ENCODE assay signal across 8 mouse cellular contexts in the genomic region with DNA sequence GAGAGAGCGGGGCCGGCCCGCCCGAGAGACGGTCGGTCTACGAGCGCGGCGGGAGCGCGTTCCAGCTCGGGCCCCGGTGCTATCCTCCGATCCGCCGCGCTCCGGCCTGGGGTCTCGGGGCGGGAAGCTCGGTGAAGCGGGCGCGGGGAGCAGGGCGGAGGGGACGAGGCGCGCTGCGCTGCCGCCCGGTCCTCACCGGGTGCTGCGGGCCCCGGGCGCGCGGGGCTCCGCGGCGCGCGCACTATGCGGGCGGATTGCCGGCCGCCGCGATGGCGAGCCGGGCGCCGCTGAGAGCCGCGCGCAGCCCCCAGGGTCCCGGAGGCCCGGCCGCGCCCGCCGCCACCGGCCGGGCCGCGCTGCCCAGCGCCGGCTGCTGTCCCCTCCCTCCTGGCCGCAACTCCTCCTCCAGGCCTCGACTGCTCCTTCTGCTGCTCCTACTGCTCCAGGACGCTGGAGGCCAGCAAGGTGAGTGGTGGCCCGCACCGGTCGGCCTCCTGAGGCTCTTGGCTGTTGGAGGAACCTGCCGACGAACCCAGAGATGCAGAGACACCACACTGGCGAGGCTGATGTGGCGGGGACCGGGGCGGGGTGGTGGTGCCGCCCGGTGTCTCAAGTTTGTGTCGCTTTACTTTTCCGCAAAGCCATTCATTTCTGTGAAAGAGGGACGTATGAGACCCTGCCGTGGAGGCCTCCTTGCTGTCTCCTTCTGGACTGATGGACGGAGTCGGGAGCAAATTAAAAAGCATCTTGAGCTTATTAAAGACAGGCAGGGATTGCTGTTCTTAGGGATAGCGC. TPM values are rescaled to one million over a fixed set of nuclear protein-coding genes. Genes with fewer than 3 reads are reported as not detected.
DNase-seq lines count a peak whose midpoint lies in the region; ATAC-seq and TF ChIP-seq lines count a peak whose summit lies in the region.

No protein-coding gene starts in this region.

- under 1% methylated on average over 79 of the region's 89 CpGs for WGBS in kidney, adult 2 months
- under 1% methylated on average over 88 of the region's 89 CpGs for WGBS in liver, embryonic 13.5 days (ENCODE audit: insufficient replicate concordance)
- under 1% methylated on average over 40 of the region's 89 CpGs for WGBS in stomach, postnatal 0 days

- H3K4me3 ChIP-seq in cortical plate, adult 2 months (ENCODE audit: insufficient read depth, low read length) = peak overlapping the region; percentile 83
- H3K4me3 ChIP-seq in kidney, adult 2 months (ENCODE audit: insufficient read depth, low read depth, low read length) = peak overlapping the region; percentile 86
- H3K4me3 ChIP-seq in liver, embryonic 13.5 days (replicated peaks) = peak overlapping the region; percentile 84
- H3K4me3 ChIP-seq in myocyte = peak overlapping the region; percentile 46
- peak overlapping the region; percentile 88 for H3K4me3 ChIP-seq in stomach, postnatal 0 days (ENCODE audit: low read depth, low read length)

- peak overlapping the region; percentile 97 for H3K4me2 ChIP-seq in liver, embryonic 13.5 days
- peak overlapping the region; percentile 86 for H3K4me2 ChIP-seq in myocyte (ENCODE audit: low read depth)
- peak overlapping the region; percentile 88 for H3K4me2 ChIP-seq in stomach, postnatal 0 days (replicated peaks; ENCODE audit: low read depth)

- H3K27me3 ChIP-seq in kidney, adult 2 months (replicated peaks; ENCODE audit: control insufficient read depth, insufficient read depth, low read length) = no peaks in the 10 kb centered on the region
- H3K27me3 ChIP-seq in liver, embryonic 13.5 days = peaks cover 40% of the 10 kb centered on the region
- no peaks in the 10 kb centered on the region for H3K27me3 ChIP-seq in myocyte (ENCODE audit: control insufficient read depth, insufficient read depth, insufficient read length)
- no peaks in the 10 kb centered on the region for H3K27me3 ChIP-seq in stomach, postnatal 0 days (ENCODE audit: control insufficient read depth, insufficient read depth, low read length)

- no peaks in the 10 kb centered on the region for H3K36me3 ChIP-seq in kidney, adult 2 months (ENCODE audit: control insufficient read depth, insufficient read depth, low read length)
- no peaks in the 10 kb centered on the region for H3K36me3 ChIP-seq in liver, embryonic 13.5 days
- no peaks in the 10 kb centered on the region for H3K36me3 ChIP-seq in myocyte (ENCODE audit: control insufficient read depth, insufficient read depth)
- H3K36me3 ChIP-seq in stomach, postnatal 0 days (ENCODE audit: control insufficient read depth, insufficient read depth, low read length) = no peaks in the 10 kb centered on the region

- peaks cover 48% of the 10 kb centered on the region for H3K79me2 ChIP-seq in myocyte (ENCODE audit: control insufficient read depth, insufficient read depth)

- peak; percentile 44; the same call in 1 of the 2 replicates for ATAC-seq in liver, embryonic 13.5 days (ENCODE audit: low read depth)
- ATAC-seq in stomach, postnatal 0 days (ENCODE audit: low FRiP score, low TSS enrichment) = peak; percentile 61

- no peak for TF ChIP-seq EP300 in stomach, postnatal 0 days (optimal IDR thresholded peaks at IDR 0.05)

- H3K27ac ChIP-seq in cortical plate, adult 2 months (ENCODE audit: insufficient read depth, low read length) = no peak overlapping the region
- H3K27ac ChIP-seq in kidney, adult 2 months (ENCODE audit: insufficient read depth, low read depth, low read length) = no peak overlapping the region
- H3K27ac ChIP-seq in liver, embryonic 13.5 days = 0 out of 2 replicates have a peak overlapping the region, but pooled peaks have one; percentile 43
- H3K27ac ChIP-seq in stomach, postnatal 0 days (replicated peaks) = peak overlapping the region; percentile 93

- H3K4me1 ChIP-seq in cortical plate, adult 2 months (ENCODE audit: control insufficient read depth, insufficient read depth, low read length) = peaks cover 2% of the 10 kb centered on the region
- no peaks in the 10 kb centered on the region for H3K4me1 ChIP-seq in kidney, adult 2 months (ENCODE audit: control insufficient read depth, insufficient read depth, low read length)
- peaks cover 17% of the 10 kb centered on the region for H3K4me1 ChIP-seq in liver, embryonic 13.5 days (replicated peaks)
- H3K4me1 ChIP-seq in stomach, postnatal 0 days (replicated peaks; ENCODE audit: control insufficient read depth, insufficient read depth) = no peaks in the 10 kb centered on the region

- TF ChIP-seq CTCF in cortical plate, adult 2 months (IDR thresholded peaks at IDR 0.05; ENCODE audit: extremely low read depth, insufficient read depth, low read length) = no peak
- no peak for TF ChIP-seq CTCF in kidney, adult 2 months (conservative IDR thresholded peaks at IDR 0.05; ENCODE audit: insufficient read depth, insufficient read length, low read depth, low read length)
- TF ChIP-seq CTCF in stomach, postnatal 0 days (IDR thresholded peaks at IDR 0.05; ENCODE audit: low read depth) = peak; percentile 6; the same call in 1 of the 2 replicates

- H3ac ChIP-seq in myocyte (ENCODE audit: control insufficient read depth, insufficient read length) = peak overlapping the region; percentile 95

- no peaks in the 10 kb centered on the region for H3K9me3 ChIP-seq in liver, embryonic 13.5 days (replicated peaks)
- no peaks in the 10 kb centered on the region for H3K9me3 ChIP-seq in stomach, postnatal 0 days (ENCODE audit: control insufficient read depth, low read length)

- DNase-seq in 3T3-L1 (ENCODE audit: low read depth, low spot score) = peak; percentile 60
- peak; percentile 59 for DNase-seq in R1 (ENCODE audit: low read depth, low spot score)
- DNase-seq in gastrocnemius, postnatal 25 days = peak; percentile 32
- DNase-seq in kidney, adult 2 months = peak; percentile 50
- DNase-seq in liver, embryonic 13.5 days = peak; percentile 33
- DNase-seq in stomach, postnatal 0 days (ENCODE audit: low spot score) = peak; percentile 54

- peak overlapping the region; percentile 85 for H3K9ac ChIP-seq in liver, embryonic 13.5 days
- H3K9ac ChIP-seq in stomach, postnatal 0 days (ENCODE audit: low read length) = peak overlapping the region; percentile 91

- TF ChIP-seq POLR2A in cortical plate, adult 2 months (IDR thresholded peaks at IDR 0.05; ENCODE audit: extremely low read depth, insufficient read depth, low read length) = peak; percentile 59; the same call in 1 of the 2 replicates
- no peak for TF ChIP-seq POLR2A in kidney, adult 2 months (IDR thresholded peaks at IDR 0.05; ENCODE audit: low read depth, low read length)
- TF ChIP-seq POLR2A in myocyte (IDR thresholded peaks at IDR 0.05; ENCODE audit: insufficient read length, low read depth) = peak; percentile 98

TF ChIP-seq in myocyte, 11 proteins besides CTCF, POLR2A, EP300 and RAD21:
- TF ChIP-seq POLR2AphosphoS2 (IDR thresholded peaks at IDR 0.05; ENCODE audit: insufficient read length, low read depth) = peak; percentile 96
- TF ChIP-seq SRF (IDR thresholded peaks at IDR 0.05; ENCODE audit: control insufficient read depth, insufficient read length, low read depth) = no peak

RNA-seq across cellular contexts. Expression of a gene that starts 0.4 kb away (rescaled TPM):
- 18.4 and 20.2 TPM in 2 replicates for polyA plus RNA-seq in cortical plate, adult 2 months (2012; rRNA removed)
- 1 to 10 TPM; 4.2 to 6.9 TPM for total RNA-seq in gastrocnemius, postnatal 25 days (2021)
- 7.0 and 7.1 TPM in 2 replicates for polyA plus RNA-seq in kidney, adult 2 months (2012; rRNA removed)
- polyA plus RNA-seq in liver, embryonic 13.5 days (2015; fragmentation: Nextera tagmentation; extraction: Ambion mirVana) = 1.1 TPM in 2 replicates
- 10.4 TPM for polyA plus RNA-seq in myocyte (2012; fragmentation: generic; extraction: Trizol)
- 3.7 and 4.5 TPM in 2 replicates for polyA plus RNA-seq in stomach, postnatal 0 days (2015; fragmentation: Nextera tagmentation; extraction: Ambion mirVana)

Comparison
In these comparisons a context has a peak if more than half of its experiments do, and no peak if none do; other contexts are left out.
1. H3K27ac ChIP-seq: peak in liver, embryonic 13.5 days (single experiment) and stomach, postnatal 0 days (single experiment); none in cortical plate, adult 2 months (single experiment) and kidney, adult 2 months (single experiment).
2. Peak in every context shown above with its lines, with median percentiles within 50 percentile points of each other: DNase-seq, H3K4me3 ChIP-seq and H3K4me2 ChIP-seq.